Mouse (Mus musculus): Measurements from ENCODE around the gene Dnlz. TPM values are rescaled to one million over a fixed set of nuclear protein-coding genes. Genes with fewer than 3 reads are reported as not detected.

Gene Dnlz
- polyA plus RNA-seq, 1 experiment from 2014 or later = 23.1 TPM

GRCm38 (mm10) chr2:26330056-26330468, 21.8 kb downstream of the Dnlz start:
- 74% methylated on average over 4 of the region's 4 CpGs for WGBS
- Histone ChIP-seq H3K27me3 (ENCODE audit: control insufficient read depth, insufficient read depth, low read length) (no peaks in the 10 kb centered on the region), H3K4me2 (ENCODE audit: low read depth, low read length) (no peak overlapping the region), H3K9me3 (replicated peaks; ENCODE audit: control insufficient read depth, low read length) (no peaks in the 10 kb centered on the region), H3K4me1 (ENCODE audit: control insufficient read depth, insufficient read depth, low read length) (peaks cover 22% of the 10 kb centered on the region), H3K4me3 (ENCODE audit: low read length) (no peak overlapping the region), H3K27ac (ENCODE audit: low read length) (peak overlapping the region; percentile 82), H3K36me3 (ENCODE audit: control insufficient read depth, insufficient read depth) (peaks cover 21% of the 10 kb centered on the region), H3K9ac (ENCODE audit: low read length) (peak overlapping the region; percentile 18)
- ATAC-seq (replicated peaks; ENCODE audit: extremely low read depth, insufficient read depth, low FRiP score) = peak; percentile 51; the same call in 1 of the 2 replicates

- Histone ChIP-seq H3K4me3 (ENCODE audit: low read length) (no peak overlapping the region), H3K27ac (ENCODE audit: low read length) (peak overlapping the region; percentile 82), H3K4me2 (ENCODE audit: low read depth, low read length) (no peak overlapping the region), H3K9ac (ENCODE audit: low read length) (peak overlapping the region; percentile 18), H3K27me3 (ENCODE audit: control insufficient read depth, insufficient read depth, low read length) (no peaks in the 10 kb centered on the region), H3K9me3 (replicated peaks; ENCODE audit: control insufficient read depth, low read length) (no peaks in the 10 kb centered on the region), H3K4me1 (ENCODE audit: control insufficient read depth, insufficient read depth, low read length) (peaks cover 27% of the 10 kb centered on the region), H3K36me3 (ENCODE audit: control insufficient read depth, insufficient read depth) (peaks cover 24% of the 10 kb centered on the region)
- 50% methylated on average over 8 of the region's 8 CpGs for WGBS
- peak; percentile 85 for ATAC-seq (replicated peaks; ENCODE audit: extremely low read depth, insufficient read depth, low FRiP score)
Measured at GRCm38 (mm10) chr2:26329402-26329801, 22.5 kb downstream of the Dnlz start.

- Histone ChIP-seq H3K4me1 (ENCODE audit: control insufficient read depth, insufficient read depth, low read length) (peaks cover 38% of the 10 kb centered on the region), H3K27me3 (ENCODE audit: control insufficient read depth, insufficient read depth, low read length) (no peaks in the 10 kb centered on the region), H3K9me3 (replicated peaks; ENCODE audit: control insufficient read depth, low read length) (no peaks in the 10 kb centered on the region), H3K4me3 (ENCODE audit: low read length) (no peak overlapping the region), H3K4me2 (ENCODE audit: low read depth, low read length) (no peak overlapping the region), H3K36me3 (ENCODE audit: control insufficient read depth, insufficient read depth) (peaks cover 29% of the 10 kb centered on the region), H3K27ac (ENCODE audit: low read length) (no peak overlapping the region), H3K9ac (ENCODE audit: low read length) (no peak overlapping the region)
- WGBS = 91% methylated on average over 4 of the region's 4 CpGs
- no peak for ATAC-seq (replicated peaks; ENCODE audit: extremely low read depth, insufficient read depth, low FRiP score)
Measured at GRCm38 (mm10) chr2:26327852-26328251, 24.1 kb downstream of the Dnlz start.

GRCm38 (mm10) chr2:26325386-26326181, 26.3 kb downstream of the Dnlz start:
- Histone ChIP-seq H3K36me3 (ENCODE audit: control insufficient read depth, insufficient read depth) (peaks cover 23% of the 10 kb centered on the region), H3K4me2 (ENCODE audit: low read depth, low read length) (0 out of 2 replicates have a peak overlapping the region, but pooled peaks have one; percentile 19), H3K27ac (ENCODE audit: low read length) (peak overlapping the region; percentile 76), H3K4me3 (ENCODE audit: low read length) (no peak overlapping the region), H3K27me3 (ENCODE audit: control insufficient read depth, insufficient read depth, low read length) (no peaks in the 10 kb centered on the region), H3K4me1 (ENCODE audit: control insufficient read depth, insufficient read depth, low read length) (peaks cover 43% of the 10 kb centered on the region), H3K9me3 (replicated peaks; ENCODE audit: control insufficient read depth, low read length) (no peaks in the 10 kb centered on the region), H3K9ac (ENCODE audit: low read length) (peak overlapping the region; percentile 42)
- peak; percentile 64; the same call in 1 of the 2 replicates for ATAC-seq (replicated peaks; ENCODE audit: extremely low read depth, insufficient read depth, low FRiP score)
- WGBS = 55% methylated on average over 15 of the region's 15 CpGs

GRCm38 (mm10) chr2:26324917-26325316, 27.0 kb downstream of the Dnlz start:
- Histone ChIP-seq H3K4me1 (ENCODE audit: control insufficient read depth, insufficient read depth, low read length) (peaks cover 43% of the 10 kb centered on the region), H3K27ac (ENCODE audit: low read length) (peak overlapping the region; percentile 83), H3K4me3 (ENCODE audit: low read length) (no peak overlapping the region), H3K4me2 (ENCODE audit: low read depth, low read length) (0 out of 2 replicates have a peak overlapping the region, but pooled peaks have one; percentile 19), H3K36me3 (ENCODE audit: control insufficient read depth, insufficient read depth) (peaks cover 23% of the 10 kb centered on the region), H3K9ac (ENCODE audit: low read length) (peak overlapping the region; percentile 39; the same call in 1 of the 2 replicates), H3K27me3 (ENCODE audit: control insufficient read depth, insufficient read depth, low read length) (no peaks in the 10 kb centered on the region), H3K9me3 (replicated peaks; ENCODE audit: control insufficient read depth, low read length) (no peaks in the 10 kb centered on the region)
- ATAC-seq (replicated peaks; ENCODE audit: extremely low read depth, insufficient read depth, low FRiP score) = peak; percentile 30; the same call in 1 of the 2 replicates
- WGBS = 36% methylated on average over 2 of the region's 2 CpGs

GRCm38 (mm10) chr2:26323589-26324325, 28.2 kb downstream of the Dnlz start:
- Histone ChIP-seq H3K4me3 (ENCODE audit: low read length) (no peak overlapping the region), H3K27ac (ENCODE audit: low read length) (peak overlapping the region; percentile 83), H3K9me3 (replicated peaks; ENCODE audit: control insufficient read depth, low read length) (no peaks in the 10 kb centered on the region), H3K36me3 (ENCODE audit: control insufficient read depth, insufficient read depth) (peaks cover 23% of the 10 kb centered on the region), H3K9ac (ENCODE audit: low read length) (no peak overlapping the region), H3K4me2 (ENCODE audit: low read depth, low read length) (0 out of 2 replicates have a peak overlapping the region, but pooled peaks have one; percentile 14), H3K4me1 (ENCODE audit: control insufficient read depth, insufficient read depth, low read length) (peaks cover 37% of the 10 kb centered on the region), H3K27me3 (ENCODE audit: control insufficient read depth, insufficient read depth, low read length) (no peaks in the 10 kb centered on the region)
- peak; percentile 73 for ATAC-seq (replicated peaks; ENCODE audit: extremely low read depth, insufficient read depth, low FRiP score)
- WGBS = 68% methylated on average over 13 of the region's 13 CpGs

- ATAC-seq (replicated peaks; ENCODE audit: extremely low read depth, insufficient read depth, low FRiP score) = no peak
- Histone ChIP-seq H3K4me1 (ENCODE audit: control insufficient read depth, insufficient read depth, low read length) (peaks cover 53% of the 10 kb centered on the region), H3K4me2 (ENCODE audit: low read depth, low read length) (no peak overlapping the region), H3K27me3 (ENCODE audit: control insufficient read depth, insufficient read depth, low read length) (no peaks in the 10 kb centered on the region), H3K9me3 (replicated peaks; ENCODE audit: control insufficient read depth, low read length) (no peaks in the 10 kb centered on the region), H3K4me3 (ENCODE audit: low read length) (no peak overlapping the region), H3K36me3 (ENCODE audit: control insufficient read depth, insufficient read depth) (peaks cover 8% of the 10 kb centered on the region; the same call in 1 of the 2 replicates), H3K27ac (ENCODE audit: low read length) (no peak overlapping the region), H3K9ac (ENCODE audit: low read length) (no peak overlapping the region)
- 80% methylated on average over 14 of the region's 14 CpGs for WGBS
Measured at GRCm38 (mm10) chr2:26320245-26321185, 31.4 kb downstream of the Dnlz start.

- no peaks in the 10 kb centered on the region for H3K9me3 ChIP-seq (replicated peaks; ENCODE audit: control insufficient read depth, low read length)
- H3K4me1 ChIP-seq (ENCODE audit: control insufficient read depth, insufficient read depth, low read length) = peaks cover 50% of the 10 kb centered on the region
- H3K27ac ChIP-seq (ENCODE audit: low read length) = no peak overlapping the region
- WGBS = 88% methylated on average over 13 of the region's 13 CpGs
- no peak overlapping the region; the same call in 1 of the 2 replicates for H3K9ac ChIP-seq (ENCODE audit: low read length)
- ATAC-seq (replicated peaks; ENCODE audit: extremely low read depth, insufficient read depth, low FRiP score) = no peak
- H3K27me3 ChIP-seq (ENCODE audit: control insufficient read depth, insufficient read depth, low read length) = no peaks in the 10 kb centered on the region
- H3K4me2 ChIP-seq (ENCODE audit: low read depth, low read length) = no peak overlapping the region
- peaks cover 8% of the 10 kb centered on the region; the same call in 1 of the 2 replicates for H3K36me3 ChIP-seq (ENCODE audit: control insufficient read depth, insufficient read depth)
- H3K4me3 ChIP-seq (ENCODE audit: low read length) = no peak overlapping the region
Measured at GRCm38 (mm10) chr2:26319519-26320244, 32.2 kb downstream of the Dnlz start.

All from heart, embryonic 16.5 days (tissue).